Mouse (Mus musculus): ENCODE results near the gene Stpg2.

Gene Stpg2

GRCm38 (mm10) chr3:139205444-139205998, at the start of gene Stpg2:
Gene Stpg2, plus strand, starts transcription at chr3:139205694.
- DNase-seq (ENCODE audit: low read depth) = no peak

- peak; percentile 20 for DNase-seq (ENCODE audit: low read depth)
Observed at GRCm38 (mm10) chr3:139162146-139162545, 43.3 kb upstream of the Stpg2 start.

- no peak for DNase-seq (ENCODE audit: low read depth)
Observed at GRCm38 (mm10) chr3:139162658-139163057, 42.8 kb upstream of the Stpg2 start.

- no peak for DNase-seq (ENCODE audit: low read depth)
Observed at GRCm38 (mm10) chr3:139168510-139169269, 36.8 kb upstream of the Stpg2 start.

GRCm38 (mm10) chr3:139169740-139170139, 35.8 kb upstream of the Stpg2 start:
- DNase-seq (ENCODE audit: low read depth) = no peak

GRCm38 (mm10) chr3:139176936-139177335, 28.6 kb upstream of the Stpg2 start:
- no peak for DNase-seq (ENCODE audit: low read depth)

- no peak for DNase-seq (ENCODE audit: low read depth)
Observed at GRCm38 (mm10) chr3:139191541-139191940, 14.0 kb upstream of the Stpg2 start.

- DNase-seq (ENCODE audit: low read depth) = peak; percentile 50
Observed at GRCm38 (mm10) chr3:139193917-139194316, 11.6 kb upstream of the Stpg2 start.

- DNase-seq (ENCODE audit: low read depth) = no peak
Observed at GRCm38 (mm10) chr3:139198412-139198811, 7.1 kb upstream of the Stpg2 start.

- DNase-seq (ENCODE audit: low read depth) = no peak
Observed at GRCm38 (mm10) chr3:139200324-139200723, 5.2 kb upstream of the Stpg2 start.

- no peak for DNase-seq (ENCODE audit: low read depth)
Observed at GRCm38 (mm10) chr3:139216945-139217344, 11.5 kb downstream of the Stpg2 start.

GRCm38 (mm10) chr3:139225123-139225522, 19.6 kb downstream of the Stpg2 start:
- no peak for DNase-seq (ENCODE audit: low read depth)

- no peak for DNase-seq (ENCODE audit: low read depth)
Observed at GRCm38 (mm10) chr3:139226811-139227210, 21.3 kb downstream of the Stpg2 start.

- no peak for DNase-seq (ENCODE audit: low read depth)
Observed at GRCm38 (mm10) chr3:139245219-139245618, 39.7 kb downstream of the Stpg2 start.

- DNase-seq (ENCODE audit: low read depth) = peak; percentile 33
Observed at GRCm38 (mm10) chr3:139246508-139246907, 41.0 kb downstream of the Stpg2 start.

- peak; percentile 3 for DNase-seq (ENCODE audit: low read depth)
Observed at GRCm38 (mm10) chr3:139262359-139262758, 56.9 kb downstream of the Stpg2 start.

- DNase-seq (ENCODE audit: low read depth) = peak; percentile 40
Observed at GRCm38 (mm10) chr3:139297909-139298308, 92.4 kb downstream of the Stpg2 start.

- DNase-seq (ENCODE audit: low read depth) = no peak
Observed at GRCm38 (mm10) chr3:139308078-139308809, 102.8 kb downstream of the Stpg2 start.

GRCm38 (mm10) chr3:139311721-139312120, 106.2 kb downstream of the Stpg2 start:
- no peak for DNase-seq (ENCODE audit: low read depth)

GRCm38 (mm10) chr3:139380494-139380893, 175.0 kb downstream of the Stpg2 start:
- no peak for DNase-seq (ENCODE audit: low read depth)

- no peak for DNase-seq (ENCODE audit: low read depth)
Observed at GRCm38 (mm10) chr3:139397077-139397865, 191.8 kb downstream of the Stpg2 start.

- DNase-seq (ENCODE audit: low read depth) = no peak
Observed at GRCm38 (mm10) chr3:139404673-139405072, 199.2 kb downstream of the Stpg2 start.

Data from NIH3T3 (cell line).